Mouse (Mus musculus): Measurements from ENCODE around the gene Os9.

- TF ChIP-seq CTCF (IDR thresholded peaks at IDR 0.05 in 2 of 3, conservative IDR thresholded peaks at IDR 0.05 in 1 of 3; ENCODE audit: control insufficient read depth in 1 of 3, insufficient read depth in 1 of 3, low read depth in 2 of 3, low read length in 3 of 3, poor library complexity in 1 of 3, severe bottlenecking in 1 of 3) (no peak), EP300 (IDR thresholded peaks at IDR 0.05; ENCODE audit: low read depth in 1 of 2, low read length in 2 of 2) (no peak), ETS1 (IDR thresholded peaks at IDR 0.05; ENCODE audit: low read depth, low read length) (no peak), POLR2A (IDR thresholded peaks at IDR 0.05; ENCODE audit: control insufficient read depth in 1 of 2, insufficient read depth in 1 of 2, low read depth in 1 of 2, low read length in 2 of 2, poor library complexity in 1 of 2) (no peak), ZNF384 (IDR thresholded peaks at IDR 0.05; ENCODE audit: low read depth, low read length) (no peak)
Observed at GRCm38 (mm10) chr10:127081996-127082620, 38.8 kb downstream of the Os9 start.

All from MEL (cell line).